Mouse (Mus musculus) intestine, postnatal 0 days (tissue): ENCODE data around the gene Gnaq. TPM values are rescaled to one million over a fixed set of nuclear protein-coding genes. Genes with fewer than 3 reads are reported as not detected.

Experiments
- ATAC-seq: fragments of 200-750 bp; cut with Nextera tagmentation; 2 replicates; pipeline ENCODE4 v1.8.0; 2017; ENCODE audit warnings: mild to moderate bottlenecking, moderate TSS enrichment, moderate library complexity
- H3K27ac ChIP-seq: fragments of 300-500 bp; sonication (generic); 2 replicates; pipeline ENCODE4 v1.5.1; 2014; ENCODE audit warnings: mild to moderate bottlenecking, low read depth, low read length, moderate library complexity
- H3K27me3 ChIP-seq: fragments of 300-500 bp; sonication (generic); replicated peaks from 2 replicates; pipeline ENCODE4 v1.6.1; 2014; ENCODE audit warnings: low read length, mixed read lengths; ENCODE audit not compliant: control insufficient read depth, insufficient read depth
- H3K36me3 ChIP-seq: fragments of 300-500 bp; sonication (generic); 2 replicates; pipeline ENCODE4 v1.6.1; 2014; ENCODE audit warnings: mild to moderate bottlenecking, moderate library complexity; ENCODE audit not compliant: control insufficient read depth, insufficient read depth
- H3K4me1 ChIP-seq: fragments of 300-500 bp; sonication (generic); replicated peaks from 2 replicates; pipeline ENCODE4 v1.6.1; 2014; ENCODE audit warnings: antibody characterized with exemption, low read length, mixed read lengths; ENCODE audit not compliant: control insufficient read depth, insufficient read depth
- H3K4me2 ChIP-seq: fragments of 300-500 bp; sonication (generic); replicated peaks from 2 replicates; pipeline ENCODE4 v1.6.1; 2014; ENCODE audit warnings: low read depth, mild to moderate bottlenecking, moderate library complexity
- H3K4me3 ChIP-seq: fragments of 300-500 bp; sonication (generic); 2 replicates; pipeline ENCODE4 v1.5.1; 2014; ENCODE audit warnings: low read depth, low read length
- H3K9ac ChIP-seq: fragments of 300-500 bp; sonication (generic); 2 replicates; pipeline ENCODE4 v1.6.1; 2014; ENCODE audit warnings: mild to moderate bottlenecking, low read depth, low read length
- H3K9me3 ChIP-seq: fragments of 300-500 bp; sonication (generic); 2 replicates; pipeline ENCODE4 v1.6.1; 2016; ENCODE audit warnings: mixed run types; ENCODE audit not compliant: control insufficient read depth
- CTCF ChIP-seq: sonication (generic); IDR thresholded peaks from 2 replicates; pipeline ENCODE4 v1.5.1; 2016; ENCODE audit warnings: low read depth, mild to moderate bottlenecking, control low read depth, antibody characterized with exemption, moderate library complexity
- WGBS: fragments of 180-500 bp; shearing (Covaris S2); extraction: QIAGEN DNeasy Blood & Tissue Kit; methylation state at CpG from one replicate; pipeline ENCODE4 v1.1.7; 2014; 5-methylcytosine and 5-hydroxymethylcytosine counted together
- microRNA-seq: library from miRNA; unstranded; fragments of <30 nt; microRNA quantifications from one replicate; pipeline ENCODE4, GENCODE M21; 2016
- polyA plus RNA-seq: library from polyadenylated mRNA; unstranded; fragments of >200 nt; fragmentation: Nextera tagmentation; extraction: Ambion mirVana; gene quantifications from 2 replicates; pipeline ENCODE4 v1.2.1, GENCODE M21; 2015

Gnaq gene
- polyA plus RNA-seq, 1 experiment from 2014 or later: 17.1 TPM

DNA sequence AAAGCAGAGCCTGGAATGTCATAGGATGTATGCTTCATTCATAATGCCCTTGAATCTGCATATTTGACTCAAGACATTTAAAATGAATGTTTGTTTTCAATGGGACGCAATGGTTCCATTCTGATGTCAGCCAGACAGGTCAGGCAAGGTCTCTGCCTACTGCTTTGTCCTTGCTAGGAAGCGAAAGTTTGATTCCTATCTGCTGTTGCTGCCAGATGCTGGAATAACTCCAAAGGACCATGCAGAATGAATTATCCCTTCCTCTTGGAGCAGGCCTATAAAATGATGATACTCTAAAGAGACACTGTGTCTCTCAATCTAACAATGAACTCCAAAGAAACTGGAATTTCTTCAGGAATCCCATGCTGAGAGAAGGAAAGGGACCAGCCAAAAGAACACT lies 293.0 kb downstream of the Gnaq start:
- ATAC-seq: no peak
- H3K9me3 ChIP-seq: no peaks in the 10 kb centered on the region
- no peak for TF ChIP-seq CTCF
- no peaks in the 10 kb centered on the region for H3K36me3 ChIP-seq
- no peak overlapping the region for H3K27ac ChIP-seq
- H3K27me3 ChIP-seq: no peaks in the 10 kb centered on the region
- H3K4me1 ChIP-seq: no peaks in the 10 kb centered on the region
- H3K4me2 ChIP-seq: no peak overlapping the region
- no peak overlapping the region for H3K9ac ChIP-seq
- no peak overlapping the region for H3K4me3 ChIP-seq
- 68% methylated on average over 2 of the region's 2 CpGs for WGBS

DNA sequence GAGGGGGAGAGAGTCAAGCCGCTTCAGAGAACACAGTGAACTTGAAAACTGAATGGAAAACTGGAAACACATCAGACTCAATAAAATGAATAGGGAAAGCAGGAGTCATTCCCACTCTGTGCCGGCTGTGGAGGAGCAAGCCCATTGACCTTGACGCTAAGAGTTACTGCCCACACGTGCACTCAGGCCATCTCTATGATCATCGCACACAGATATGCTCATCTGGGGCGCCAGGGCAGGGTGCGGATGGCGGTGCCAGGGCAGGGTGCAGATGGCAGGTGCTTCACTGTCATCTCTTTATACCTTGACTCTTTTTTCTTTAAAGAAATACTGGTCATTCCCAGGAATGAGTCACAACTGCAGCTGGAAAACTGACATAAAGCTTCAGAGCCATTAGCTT lies 298.7 kb downstream of the Gnaq start:
- H3K27ac ChIP-seq: no peak overlapping the region
- TF ChIP-seq CTCF: no peak
- 0 out of 2 replicates have a peak, but pooled peaks cover 3% of the 10 kb centered on the region for H3K4me1 ChIP-seq
- no peak overlapping the region for H3K4me3 ChIP-seq
- no peak for ATAC-seq
- no peak overlapping the region for H3K4me2 ChIP-seq
- H3K27me3 ChIP-seq: peaks cover 5% of the 10 kb centered on the region; the same call in 1 of the 2 replicates
- H3K9ac ChIP-seq: no peak overlapping the region
- 82% methylated on average over 8 of the region's 8 CpGs for WGBS
- no peaks in the 10 kb centered on the region for H3K36me3 ChIP-seq
- H3K9me3 ChIP-seq: no peaks in the 10 kb centered on the region

DNA sequence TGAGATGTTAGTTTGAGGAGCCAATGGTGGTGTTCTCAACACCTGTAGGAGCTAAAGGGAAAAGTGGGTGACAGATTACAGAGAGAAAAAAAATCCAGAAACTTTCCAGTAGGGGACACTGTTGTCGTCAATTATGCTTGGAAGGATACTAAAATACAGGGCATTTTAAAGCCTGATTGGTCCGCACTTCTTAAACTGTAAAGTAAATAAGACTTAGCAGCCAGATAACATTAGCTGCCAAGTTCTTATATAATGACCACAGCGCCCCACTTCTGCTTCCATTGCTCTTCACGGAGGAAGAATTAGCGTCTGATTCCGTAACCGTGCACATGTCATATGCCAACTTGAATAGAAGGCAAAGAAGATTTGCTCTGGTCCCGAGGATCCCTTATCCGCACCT lies 302.2 kb downstream of the Gnaq start:
- Histone ChIP-seq H3K9me3 (no peaks in the 10 kb centered on the region), H3K4me3 (peak overlapping the region; percentile 51), H3K9ac (no peak overlapping the region), H3K4me1 (peaks cover 3% of the 10 kb centered on the region; the same call in 1 of the 2 replicates), H3K27me3 (peaks cover 13% of the 10 kb centered on the region; the same call in 1 of the 2 replicates), H3K36me3 (no peaks in the 10 kb centered on the region), H3K27ac (no peak overlapping the region), H3K4me2 (peak overlapping the region; percentile 88)
- no peak for ATAC-seq
- 10% methylated on average over 9 of the region's 9 CpGs for WGBS
- TF ChIP-seq CTCF: peak; percentile 72

DNA sequence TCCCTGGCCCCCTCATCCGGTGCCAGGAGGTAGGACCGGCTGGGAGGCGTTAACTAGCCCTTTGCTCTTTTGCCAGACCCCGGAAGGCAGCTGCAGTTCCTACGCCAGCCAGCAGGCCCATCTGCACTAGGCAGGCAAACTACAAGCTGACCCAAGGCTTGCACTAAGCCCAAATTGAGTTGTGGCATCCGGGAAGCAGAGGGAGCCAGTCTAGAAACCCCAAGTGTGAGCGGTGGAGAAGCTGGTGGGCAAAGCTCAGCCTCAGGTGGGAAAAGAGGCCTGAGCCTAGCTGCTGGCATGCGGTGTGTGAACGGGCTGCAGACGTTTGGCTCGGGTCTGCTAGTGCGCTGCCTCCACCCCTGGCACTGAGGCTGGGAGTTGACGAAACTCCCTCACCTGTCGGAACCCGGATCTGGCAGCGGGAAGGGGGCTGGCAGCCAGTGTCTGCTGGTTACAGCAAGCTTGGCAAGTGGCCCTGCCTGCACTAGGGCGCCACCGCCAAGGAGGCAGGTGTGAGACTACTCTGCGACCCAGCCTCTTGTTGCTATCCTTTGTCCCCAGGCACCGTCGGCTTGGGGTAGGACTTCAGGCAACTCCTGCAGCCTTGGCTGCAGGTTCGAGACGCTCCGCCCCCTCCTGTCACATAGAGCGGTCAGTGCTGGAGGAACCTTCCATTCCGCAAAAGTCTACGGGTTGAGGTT lies 303.1 kb downstream of the Gnaq start, which contains the start of gene Gna14:
Gene Gna14 (plus strand): TSS at position 232 of the 701 bp plus-strand sequence.
- no peaks in the 10 kb centered on the region for H3K36me3 ChIP-seq
- WGBS: 2% methylated on average over 27 of the region's 27 CpGs
- H3K4me3 ChIP-seq: peak within 1 kb of the TSS; percentile 51
- TF ChIP-seq CTCF: peak; percentile 82
- H3K4me2 ChIP-seq: peak within 1 kb of the TSS; percentile 88
- peak within 1 kb of the TSS; percentile 19; the same call in 1 of the 2 replicates for H3K9ac ChIP-seq
- H3K27me3 ChIP-seq: peaks cover 13% of the 10 kb centered on the region; the same call in 1 of the 2 replicates
- H3K27ac ChIP-seq: peak within 1 kb of the TSS; percentile 24; the same call in 1 of the 2 replicates
- ATAC-seq: peak; percentile 52; the same call in 1 of the 2 replicates
- no peaks in the 10 kb centered on the region for H3K9me3 ChIP-seq
- H3K4me1 ChIP-seq: peaks cover 3% of the 10 kb centered on the region; the same call in 1 of the 2 replicates

DNA sequence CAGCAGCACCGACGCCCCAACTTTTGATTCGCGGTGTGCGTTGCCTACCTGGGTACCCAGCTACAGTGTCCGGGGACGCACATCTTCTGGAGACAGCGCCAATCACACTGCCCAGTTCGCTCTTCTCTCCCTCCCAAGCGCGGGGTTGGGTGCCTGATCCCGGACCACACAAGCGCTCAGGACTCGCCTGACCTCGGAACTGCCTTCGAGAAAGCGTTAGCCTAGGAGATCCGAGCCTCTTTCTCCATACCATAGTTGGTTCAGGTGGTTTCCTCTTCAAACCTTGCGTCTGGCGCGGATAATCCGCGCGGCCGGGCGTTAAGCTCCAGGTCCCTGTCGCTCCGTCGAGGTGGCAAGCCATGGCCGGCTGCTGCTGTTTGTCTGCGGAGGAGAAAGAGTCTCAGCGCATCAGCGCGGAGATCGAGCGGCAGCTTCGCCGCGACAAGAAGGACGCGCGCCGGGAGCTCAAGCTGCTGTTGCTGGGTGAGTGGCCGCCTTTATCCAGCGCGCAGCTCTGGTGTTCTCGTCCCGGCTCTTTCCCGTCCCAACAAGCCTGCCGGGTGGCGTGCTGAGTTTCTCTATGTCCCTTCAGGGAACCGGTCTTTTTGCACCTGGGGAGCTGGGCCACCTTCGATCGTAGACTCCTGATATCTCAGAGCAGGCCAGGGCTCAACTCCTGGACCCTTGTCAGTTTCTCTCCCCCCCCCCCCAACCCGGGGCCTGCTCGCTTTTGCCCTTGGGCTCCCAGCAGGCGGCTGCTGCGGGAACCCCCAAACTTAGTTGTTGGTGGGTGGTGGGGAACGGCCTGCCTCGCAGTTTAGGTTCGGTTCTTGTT lies 303.9 kb downstream of the Gnaq start:
- H3K36me3 ChIP-seq: no peaks in the 10 kb centered on the region
- no peak for TF ChIP-seq CTCF
- peak overlapping the region; percentile 24; the same call in 1 of the 2 replicates for H3K27ac ChIP-seq
- 8% methylated on average over 61 of the region's 61 CpGs for WGBS
- peaks cover 3% of the 10 kb centered on the region; the same call in 1 of the 2 replicates for H3K4me1 ChIP-seq
- no peak; the same call in 1 of the 2 replicates for ATAC-seq
- H3K4me2 ChIP-seq: peak overlapping the region; percentile 88
- peaks cover 13% of the 10 kb centered on the region; the same call in 1 of the 2 replicates for H3K27me3 ChIP-seq
- H3K4me3 ChIP-seq: peak overlapping the region; percentile 51
- peak overlapping the region; percentile 19; the same call in 1 of the 2 replicates for H3K9ac ChIP-seq
- H3K9me3 ChIP-seq: no peaks in the 10 kb centered on the region

Small RNA genes lying within 50 kb of the gene (microRNA-seq; reads per million reads assigned to microRNA genes)
- gene Mir496b: not detected

Other genes with a start within 250 kb of the Gnaq start
- gene Psat1, start 185.5 kb upstream of the Gnaq start, polyA plus RNA-seq: 13.0 and 15.3 TPM in 2 replicates
- 3.8 and 4.3 TPM in 2 replicates for gene Cep78, start 147.8 kb upstream of the Gnaq start, polyA plus RNA-seq